Mouse (Mus musculus) small intestine, adult 2 months (tissue): ENCODE measurements around the gene Cox10. TPM values are rescaled to one million over a fixed set of nuclear protein-coding genes. Genes with fewer than 3 reads are reported as not detected.
"Not testable (repeated sequence)": the region's sequence is repeated elsewhere in the genome, so short reads cannot be mapped to it uniquely, and the experiment has no call there.

ENCODE experiments used
- H3K27ac ChIP-seq: fragments of 200-500 bp; 2 replicates; pipeline ENCODE4 v1.5.1; 2012; ENCODE audit warnings: low read depth, low read length, control low read depth, inconsistent platforms; ENCODE audit not compliant: insufficient read depth
- H3K27me3 ChIP-seq: fragments of 200-500 bp; 2 replicates; pipeline ENCODE4 v1.6.1; 2012; ENCODE audit warnings: mild to moderate bottlenecking, moderate library complexity, low read length, inconsistent platforms; ENCODE audit not compliant: control insufficient read depth, insufficient read depth
- H3K36me3 ChIP-seq: fragments of 200-500 bp; 2 replicates; pipeline ENCODE4 v1.6.1; 2012; ENCODE audit warnings: mild to moderate bottlenecking, low read length, control low read depth, inconsistent platforms; ENCODE audit not compliant: control insufficient read depth, insufficient read depth
- H3K4me1 ChIP-seq: fragments of 200-500 bp; 2 replicates; pipeline ENCODE4 v1.6.1; 2012; ENCODE audit warnings: low read length, inconsistent platforms, mixed read lengths; ENCODE audit not compliant: control insufficient read depth, insufficient read depth, insufficient read length
- H3K4me3 ChIP-seq: fragments of 200-500 bp; 2 replicates; pipeline ENCODE4 v1.5.1; 2012; ENCODE audit warnings: low read depth, mild to moderate bottlenecking, control low read depth, inconsistent platforms, low read length, moderate library complexity
- CTCF ChIP-seq: fragments of 200-500 bp; IDR thresholded peaks from 2 replicates; pipeline ENCODE4 v1.5.1; 2012; ENCODE audit warnings: low read depth, mild to moderate bottlenecking, control low read depth, inconsistent platforms, low read length, moderate library complexity, mixed read lengths; ENCODE audit not compliant: insufficient replicate concordance, insufficient read length; ENCODE audit errors: extremely low read depth
- POLR2A ChIP-seq: fragments of 200-500 bp; IDR thresholded peaks from 2 replicates; pipeline ENCODE4 v1.6.1; 2012; ENCODE audit warnings: low read depth, mild to moderate bottlenecking, control low read depth, inconsistent platforms, low read length, moderate library complexity
- WGBS: fragments of 180-500 bp; shearing (Covaris S2); methylation state at CpG from one replicate; pipeline ENCODE4 v1.1.7; 2018; 5-methylcytosine and 5-hydroxymethylcytosine counted together
- polyA plus RNA-seq: library from polyadenylated mRNA; depleted of rRNA; stranded (reverse); fragments of >200 nt; gene quantifications from 2 replicates; pipeline ENCODE4 v1.2.3, GENCODE M21; 2012; rRNA removed

The Cox10 gene
- polyA plus RNA-seq: 11.9 and 15.2 TPM in 2 replicates

DNA sequence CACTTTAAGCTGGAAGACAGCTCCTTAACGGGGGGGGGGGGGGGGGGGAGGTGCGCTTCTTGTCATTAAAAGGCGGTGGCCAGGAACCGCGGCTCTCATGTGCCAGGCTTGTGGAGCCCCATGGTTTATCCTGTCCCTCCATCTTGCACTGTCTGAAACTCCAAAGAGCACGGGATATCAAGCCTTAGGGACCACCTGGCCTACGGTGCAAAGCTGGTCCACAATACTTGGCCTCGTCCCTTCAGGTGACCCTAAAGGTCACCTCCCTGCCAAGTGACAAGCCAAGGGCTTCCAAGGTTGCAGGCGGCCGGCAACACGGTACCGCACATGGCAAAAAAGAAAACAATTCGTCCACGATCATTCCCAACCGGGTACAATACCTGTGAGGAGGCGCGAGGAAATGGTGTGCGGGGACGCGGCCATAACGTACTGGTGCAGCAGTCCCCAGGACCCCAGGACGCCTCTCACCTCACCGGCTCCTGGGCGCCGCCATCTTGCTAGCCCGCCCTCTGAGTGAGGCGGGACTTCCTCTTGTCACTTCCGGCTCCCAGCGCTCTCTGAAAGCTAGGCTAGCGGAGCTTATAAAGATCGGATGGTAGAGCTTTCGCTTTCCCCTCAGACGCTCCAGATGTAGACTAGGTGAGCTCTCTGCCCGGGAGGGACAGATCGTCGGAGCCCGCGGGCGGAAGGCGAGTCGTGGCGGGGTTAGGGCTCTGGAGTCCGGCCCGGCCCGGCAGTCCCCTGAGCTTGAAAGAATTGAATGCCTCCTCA, at the start of gene Cox10:
Gene Cox10 (minus strand): TSS at position 513 of the 771 bp plus-strand sequence.
- peaks cover 5% of the 10 kb centered on the region; the same call in 1 of the 2 replicates for H3K36me3 ChIP-seq
- WGBS: under 1% methylated on average over 45 of the region's 45 CpGs

DNA sequence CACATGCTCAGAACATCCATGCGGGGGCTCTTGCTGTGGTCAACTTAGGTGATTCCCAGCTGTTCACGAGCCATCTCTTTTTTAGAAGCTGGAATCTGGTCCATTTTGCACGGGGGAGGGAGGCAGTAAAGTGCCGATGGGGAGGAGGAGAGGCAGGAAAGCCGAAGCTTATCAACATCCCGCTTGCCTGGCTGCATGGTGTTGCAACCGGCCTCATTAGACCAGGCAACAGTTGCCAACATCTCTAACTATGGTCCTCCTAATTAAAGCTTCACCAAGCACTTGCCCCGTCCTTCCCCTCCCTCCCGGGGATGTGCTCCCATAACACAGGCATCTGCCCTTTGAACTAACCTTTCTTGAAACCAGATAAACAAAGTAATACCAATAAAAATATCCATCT, 48.7 kb upstream of the Cox10 start:
- H3K4me1 ChIP-seq: no peaks in the 10 kb centered on the region
- no peaks in the 10 kb centered on the region for H3K27me3 ChIP-seq
- H3K36me3 ChIP-seq: no peaks in the 10 kb centered on the region
- TF ChIP-seq CTCF: no peak
- TF ChIP-seq POLR2A: no peak
- H3K27ac ChIP-seq: no peak overlapping the region
- no peak overlapping the region for H3K4me3 ChIP-seq
- WGBS: 47% methylated on average over 9 of the region's 9 CpGs

More for the DNA sequence above, at the start of gene Cox10:
- H3K4me3 ChIP-seq: peak within 1 kb of the TSS; percentile 77
- H3K27ac ChIP-seq: peak within 1 kb of the TSS; percentile 79
- H3K4me1 ChIP-seq: peaks cover 8% of the 10 kb centered on the region; the same call in 1 of the 2 replicates
- no peaks in the 10 kb centered on the region for H3K27me3 ChIP-seq
- TF ChIP-seq CTCF: no peak
- peak; percentile 76; the same call in 1 of the 2 replicates for TF ChIP-seq POLR2A

DNA sequence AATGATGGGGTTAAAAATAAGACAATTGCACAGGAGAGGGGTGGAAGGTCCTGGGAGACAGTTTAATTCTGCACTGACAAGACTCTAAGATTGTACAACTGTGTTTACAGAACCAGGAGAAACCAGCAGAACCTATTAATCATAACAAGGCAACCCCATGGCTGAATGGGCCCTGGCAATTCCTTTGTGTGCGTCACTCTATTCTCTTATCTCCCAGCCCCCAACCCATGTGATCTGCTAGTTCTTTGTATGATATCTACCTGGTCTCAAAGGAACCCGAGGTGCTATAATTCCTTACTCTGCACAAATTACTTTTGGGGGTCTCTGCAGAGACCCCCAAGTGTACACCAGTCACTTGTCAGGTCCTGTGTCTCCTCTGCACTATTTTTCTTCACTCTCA, 46.2 kb upstream of the Cox10 start:
- Histone ChIP-seq H3K4me1 (no peaks in the 10 kb centered on the region), H3K36me3 (no peaks in the 10 kb centered on the region), H3K27me3 (no peaks in the 10 kb centered on the region), H3K4me3 (no peak overlapping the region), H3K27ac (no peak overlapping the region)
- TF ChIP-seq CTCF (no peak), POLR2A (no peak)
- 39% methylated on average over 2 of the region's 2 CpGs for WGBS

DNA sequence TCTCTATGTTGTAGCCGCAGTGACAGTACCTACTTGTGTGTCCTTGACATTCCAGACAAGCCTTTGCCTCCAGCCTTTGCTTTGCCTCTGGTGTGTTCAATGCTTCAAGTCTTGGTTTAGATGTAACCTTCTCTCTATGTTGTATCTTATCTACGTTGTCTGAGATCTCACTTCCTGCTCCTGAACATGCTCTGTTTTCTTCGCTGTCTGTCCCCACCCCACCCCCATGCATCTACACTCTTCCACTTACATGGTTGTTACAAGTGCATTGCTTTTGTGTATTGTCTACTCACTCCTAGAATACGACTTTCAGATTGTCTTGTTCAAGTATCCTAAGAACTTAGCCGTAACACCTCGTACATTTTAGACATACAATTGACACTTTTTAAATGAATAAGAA, 43.9 kb upstream of the Cox10 start:
- H3K36me3 ChIP-seq, H3K27ac ChIP-seq, H3K4me3 ChIP-seq, H3K27me3 ChIP-seq, H3K4me1 ChIP-seq: not testable (repeated sequence)
- WGBS: 70% methylated on average over 6 of the region's 6 CpGs

DNA sequence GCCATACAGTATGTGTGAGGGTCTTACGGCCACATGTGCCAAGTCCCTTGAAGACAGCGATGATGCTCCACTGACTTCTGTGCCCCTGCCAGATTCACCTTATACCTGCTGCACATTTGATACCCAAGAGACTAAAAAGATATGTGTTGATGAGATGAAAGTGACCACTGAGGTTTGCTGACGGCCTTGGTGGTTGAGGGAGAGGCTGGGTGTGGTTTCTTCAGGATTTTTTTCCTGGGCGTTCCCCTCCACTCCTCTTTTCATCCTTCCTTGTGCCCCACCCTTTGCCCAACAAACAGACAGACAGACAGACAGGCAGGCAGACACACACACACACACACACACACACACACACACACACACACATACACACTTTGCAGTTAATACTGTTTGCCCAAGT, 37.4 kb upstream of the Cox10 start:
- H3K27ac ChIP-seq: no peak overlapping the region
- no peaks in the 10 kb centered on the region for H3K36me3 ChIP-seq
- H3K4me3 ChIP-seq: no peak overlapping the region
- 65% methylated on average over 4 of the region's 4 CpGs for WGBS
- H3K27me3 ChIP-seq: no peaks in the 10 kb centered on the region
- TF ChIP-seq POLR2A: no peak
- TF ChIP-seq CTCF: no peak
- H3K4me1 ChIP-seq: no peaks in the 10 kb centered on the region

DNA sequence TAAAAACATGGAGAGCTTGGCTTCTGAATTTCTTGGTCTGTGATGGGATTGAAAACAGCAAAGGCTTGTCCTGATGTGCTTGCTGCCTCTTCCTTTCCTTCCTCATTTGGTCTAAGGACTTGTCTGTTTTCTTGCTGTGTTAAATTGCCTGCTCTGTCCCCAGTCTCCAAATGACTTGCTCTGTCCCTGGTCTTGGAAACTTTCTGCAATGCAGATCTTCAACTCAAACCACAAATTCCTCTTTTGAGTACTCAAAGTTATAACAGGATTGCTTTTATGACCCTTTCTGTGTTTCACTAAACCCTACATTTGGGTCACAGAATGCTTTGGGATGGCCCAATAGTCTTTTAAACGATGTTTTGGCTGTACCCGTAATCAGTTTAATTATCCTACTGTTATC, 36.6 kb upstream of the Cox10 start:
- Histone ChIP-seq H3K27me3 (no peaks in the 10 kb centered on the region), H3K4me3 (no peak overlapping the region), H3K27ac (no peak overlapping the region), H3K4me1 (no peaks in the 10 kb centered on the region), H3K36me3 (no peaks in the 10 kb centered on the region)
- 77% methylated on average over 2 of the region's 2 CpGs for WGBS
- TF ChIP-seq POLR2A: no peak
- TF ChIP-seq CTCF: no peak

DNA sequence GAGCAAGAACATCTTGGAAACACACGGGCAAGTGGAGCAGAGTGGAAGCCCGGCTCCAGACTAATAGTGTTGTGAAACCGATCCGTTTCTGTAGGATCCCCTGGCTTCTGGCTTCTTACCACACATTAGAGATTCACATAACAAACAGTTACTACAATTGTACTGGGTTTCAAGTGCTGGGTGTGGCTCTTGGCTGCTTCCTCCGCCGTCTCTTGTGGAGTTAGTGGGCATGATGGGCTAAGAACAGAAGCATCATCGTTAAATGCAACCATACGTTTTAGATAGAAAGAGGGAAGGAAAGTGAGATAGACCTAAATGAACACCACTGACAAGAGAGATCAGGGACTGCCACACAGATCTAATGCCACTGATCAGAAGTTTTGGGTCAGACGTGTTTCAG, 35.8 kb upstream of the Cox10 start:
- TF ChIP-seq CTCF: no peak
- no peak for TF ChIP-seq POLR2A
- WGBS: 66% methylated on average over 9 of the region's 9 CpGs
- H3K4me1 ChIP-seq: no peaks in the 10 kb centered on the region
- H3K27ac ChIP-seq: no peak overlapping the region
- H3K27me3 ChIP-seq: no peaks in the 10 kb centered on the region
- H3K36me3 ChIP-seq: no peaks in the 10 kb centered on the region
- H3K4me3 ChIP-seq: no peak overlapping the region
